Mouse (Mus musculus) adrenal gland, adult 2 months (tissue): Measurements from ENCODE around the gene R3hdm1. TPM values are rescaled to one million over a fixed set of nuclear protein-coding genes. Genes with fewer than 3 reads are reported as not detected.

Experiments
- DNase-seq: peaks from one replicate; pipeline ENCODE4 v3.0.0; 2021
- microRNA-seq, 2 experiments: library from miRNA; unstranded; fragments of <30 nt; microRNA quantifications; one replicate each; pipeline ENCODE4 v1.2.0; 2021
- polyA plus RNA-seq: library from polyadenylated mRNA; depleted of rRNA; stranded (reverse); fragments of >200 nt; gene quantifications from 2 replicates; pipeline ENCODE4 v1.2.3, GENCODE M21; 2012; rRNA removed
- total RNA-seq, 2 experiments: library from RNA; stranded (reverse); gene quantifications; 2 replicates each; pipeline ENCODE4 v1.2.3; 2021

Gene R3hdm1
- total and polyA plus RNA-seq, 3 experiments = 61.0 to 77.6 (median 70.2) TPM

GRCm38 (mm10) chr1:128285136-128285535 is 182.0 kb downstream of the R3hdm1 start:
- DNase-seq = no peak

Small RNAs within 50 kb of the gene (microRNA-seq; reads per million reads assigned to microRNA genes)
- 34.0 to 41.3 reads per million in 2 experiments for gene Mir128-1

Other genes with a start within 250 kb of the R3hdm1 start
- gene Map3k19, start 248.3 kb upstream of the R3hdm1 start, total RNA-seq = under 1 TPM; 0.12 to 0.17 TPM
- 0.08 TPM in 1 of 2 replicates, not detected in the other for gene Map3k19, start 248.3 kb upstream of the R3hdm1 start, polyA plus RNA-seq
- 10 to 100 TPM; 44.6 to 48.8 TPM for gene Rab3gap1, start 234.5 kb upstream of the R3hdm1 start, total RNA-seq
- 27.2 and 31.7 TPM in 2 replicates for gene Rab3gap1, start 234.5 kb upstream of the R3hdm1 start, polyA plus RNA-seq
- 1 to 10 TPM; 3.1 to 4.0 TPM for gene Zranb3, start 254 bp upstream of the R3hdm1 start, total RNA-seq
- gene Zranb3, start 254 bp upstream of the R3hdm1 start, polyA plus RNA-seq = 0.73 and 0.79 TPM in 2 replicates
- 100 to 1,000 TPM in 1 of 2 experiments, 10 to 100 TPM in 1; 70.1 to 134 TPM for gene Ubxn4, start 140.7 kb downstream of the R3hdm1 start, total RNA-seq
- 21.2 and 22.0 TPM in 2 replicates for gene Ubxn4, start 140.7 kb downstream of the R3hdm1 start, polyA plus RNA-seq
- under 1 TPM; 0.06 to 0.07 TPM for gene Lct, start 225.0 kb downstream of the R3hdm1 start, total RNA-seq
- gene Lct, start 225.0 kb downstream of the R3hdm1 start, polyA plus RNA-seq = 0.02 and 0.04 TPM in 2 replicates